Mouse (Mus musculus) liver, postnatal 0 days (tissue): ENCODE measurements around the gene Asap2. TPM values are rescaled to one million over a fixed set of nuclear protein-coding genes. Genes with fewer than 3 reads are reported as not detected.

Experiments used
- ATAC-seq: fragments of 200-750 bp; cut with Nextera tagmentation; 2 replicates; pipeline ENCODE4 v1.8.0; 2017; ENCODE audit warnings: mild to moderate bottlenecking, moderate library complexity
- DNase-seq: peaks from one replicate; pipeline ENCODE4 v3.0.0-alpha.2; 2016
- H3K27ac ChIP-seq: fragments of 300-500 bp; sonication (generic); 2 replicates; pipeline ENCODE4 v1.5.1; 2014; ENCODE audit warnings: antibody characterized with exemption, moderate library complexity, mild to moderate bottlenecking, low read depth
- H3K27me3 ChIP-seq: fragments of 300-500 bp; sonication (generic); 2 replicates; pipeline ENCODE4 v1.6.1; 2014; ENCODE audit warnings: low read length, control low read depth, mixed read lengths; ENCODE audit not compliant: insufficient read depth
- H3K36me3 ChIP-seq: fragments of 300-500 bp; sonication (generic); replicated peaks from 2 replicates; pipeline ENCODE4 v1.6.1; 2014; ENCODE audit warnings: mild to moderate bottlenecking, control low read depth, low read length, moderate library complexity, mixed read lengths; ENCODE audit not compliant: insufficient read depth
- H3K4me1 ChIP-seq: fragments of 300-500 bp; sonication (generic); 2 replicates; pipeline ENCODE4 v1.6.1; 2014; ENCODE audit warnings: antibody characterized with exemption, mild to moderate bottlenecking, control low read depth; ENCODE audit not compliant: insufficient read depth
- H3K4me2 ChIP-seq: fragments of 300-500 bp; sonication (generic); 2 replicates; pipeline ENCODE4 v1.6.1; 2014; ENCODE audit warnings: low read depth, mild to moderate bottlenecking, low read length, moderate library complexity, mixed read lengths
- H3K4me3 ChIP-seq: fragments of 300-500 bp; sonication (generic); 2 replicates; pipeline ENCODE4 v1.5.1; 2014; ENCODE audit warnings: low read depth, low read length
- H3K9ac ChIP-seq: fragments of 300-500 bp; sonication (generic); replicated peaks from 2 replicates; pipeline ENCODE4 v1.6.1; 2014; ENCODE audit warnings: mild to moderate bottlenecking, moderate library complexity
- H3K9me3 ChIP-seq: fragments of 300-500 bp; sonication (generic); 2 replicates; pipeline ENCODE4 v1.6.1; 2016; ENCODE audit warnings: mild to moderate bottlenecking, control low read depth, low read length, mixed read lengths
- CTCF ChIP-seq: sonication (generic); IDR thresholded peaks from 2 replicates; pipeline ENCODE4 v1.5.1; 2016; ENCODE audit warnings: antibody characterized with exemption, low read depth
- EP300 ChIP-seq: IDR thresholded peaks from 2 replicates; pipeline ENCODE4 v1.6.1; 2016; ENCODE audit warnings: antibody characterized with exemption, low read depth, mild to moderate bottlenecking
- WGBS: fragments of 180-500 bp; shearing (Covaris S2); extraction: QIAGEN DNeasy Blood & Tissue Kit; methylation state at CpG from one replicate; pipeline ENCODE4 v1.1.7; 2014; ENCODE audit not compliant: insufficient replicate concordance; 5-methylcytosine and 5-hydroxymethylcytosine counted together
- polyA plus RNA-seq: library from polyadenylated mRNA; unstranded; fragments of >200 nt; fragmentation: Nextera tagmentation; extraction: Ambion mirVana; gene quantifications from 2 replicates; pipeline ENCODE4 v1.2.1, GENCODE M21; 2015

The Asap2 gene
- polyA plus RNA-seq, 1 experiment from 2014 or later: 0.96 TPM

GRCm38 (mm10) chr12:21274446-21274845 is 284.2 kb downstream of the Asap2 start:
- Histone ChIP-seq H3K4me1 (no peaks in the 10 kb centered on the region), H3K4me2 (no peak overlapping the region), H3K9me3 (no peaks in the 10 kb centered on the region), H3K9ac (no peak overlapping the region), H3K27ac (no peak overlapping the region), H3K27me3 (no peaks in the 10 kb centered on the region), H3K36me3 (peaks cover 32% of the 10 kb centered on the region), H3K4me3 (no peak overlapping the region)
- no peak for ATAC-seq
- WGBS: 85% methylated on average over 7 of the region's 7 CpGs
- TF ChIP-seq CTCF (no peak), EP300 (no peak)
- no peak for DNase-seq

GRCm38 (mm10) chr12:21277352-21277864 is 287.1 kb downstream of the Asap2 start:
- Histone ChIP-seq H3K27ac (no peak overlapping the region), H3K27me3 (no peaks in the 10 kb centered on the region), H3K36me3 (peaks cover 7% of the 10 kb centered on the region), H3K4me1 (no peaks in the 10 kb centered on the region), H3K9ac (no peak overlapping the region), H3K9me3 (no peaks in the 10 kb centered on the region), H3K4me3 (no peak overlapping the region), H3K4me2 (no peak overlapping the region)
- 63% methylated on average over 1 of the region's 1 CpGs for WGBS
- TF ChIP-seq EP300: no peak
- no peak for TF ChIP-seq CTCF
- DNase-seq (no peak), ATAC-seq (no peak)

GRCm38 (mm10) chr12:21284761-21285441 is 294.6 kb downstream of the Asap2 start, which contains the start of gene Cpsf3:
Gene Cpsf3, plus strand, starts transcription at chr12:21285391.
- Histone ChIP-seq H3K4me3 (peak within 1 kb of the TSS; percentile 93), H3K4me2 (peak within 1 kb of the TSS; percentile 96), H3K4me1 (peaks cover 21% of the 10 kb centered on the region), H3K27me3 (no peaks in the 10 kb centered on the region), H3K27ac (peak within 1 kb of the TSS; percentile 91), H3K9ac (peak within 1 kb of the TSS; percentile 92), H3K9me3 (no peaks in the 10 kb centered on the region), H3K36me3 (peaks cover 3% of the 10 kb centered on the region)
- DNase-seq: no peak
- TF ChIP-seq CTCF (peak; percentile 38), EP300 (no peak)
- 52% methylated on average over 11 of the region's 11 CpGs for WGBS
- no peak for ATAC-seq

- Histone ChIP-seq H3K9me3 (no peaks in the 10 kb centered on the region), H3K4me3 (peak overlapping the region; percentile 93), H3K4me2 (peak overlapping the region; percentile 96), H3K27me3 (no peaks in the 10 kb centered on the region), H3K27ac (peak overlapping the region; percentile 71), H3K4me1 (peaks cover 21% of the 10 kb centered on the region), H3K36me3 (peaks cover 5% of the 10 kb centered on the region), H3K9ac (peak overlapping the region; percentile 92)
- no peak for TF ChIP-seq CTCF
- TF ChIP-seq EP300: no peak
- ATAC-seq (peak; percentile 79), DNase-seq (no peak)
- under 1% methylated on average over 46 of the region's 47 CpGs for WGBS
Measured at GRCm38 (mm10) chr12:21285508-21286242, 295.4 kb downstream of the Asap2 start.

- Histone ChIP-seq H3K9me3 (no peaks in the 10 kb centered on the region), H3K27me3 (no peaks in the 10 kb centered on the region), H3K4me2 (peak within 1 kb of the TSS; percentile 96), H3K9ac (peak within 1 kb of the TSS; percentile 92), H3K36me3 (peaks cover 7% of the 10 kb centered on the region), H3K4me1 (peaks cover 21% of the 10 kb centered on the region), H3K27ac (peak within 1 kb of the TSS; percentile 91), H3K4me3 (peak within 1 kb of the TSS; percentile 93)
- TF ChIP-seq EP300 (peak; percentile 26; the same call in 1 of the 2 replicates), CTCF (no peak)
- DNase-seq (peak; percentile 99), ATAC-seq (peak; percentile 95)
- under 1% methylated on average over 28 of the region's 28 CpGs for WGBS
Measured at GRCm38 (mm10) chr12:21286243-21286622, 296.0 kb downstream of the Asap2 start, which contains the start of gene Itgb1bp1. Gene Itgb1bp1, minus strand, starts transcription at chr12:21286284.
